9 mouse cellular contexts compared by ENCODE assay signal in genomic region chr1:88134457-88135011, GRCm38 (mm10). TPM values are rescaled to one million over a fixed set of nuclear protein-coding genes. Genes with fewer than 3 reads are reported as not detected.
A peak's percentile ranks its signal among the peaks of the same experiment; 100 is the strongest.
DNase-seq lines count a peak whose midpoint lies in the region; ATAC-seq and TF ChIP-seq lines count a peak whose summit lies in the region.
"Not testable (repeated sequence)": the region's sequence is repeated elsewhere in the genome, so short reads cannot be mapped to it uniquely, and the experiment has no call there.
"Had no signal": no experiment of that assay in that cellular context is flagged by ENCODE, and none has a peak within 500 bp of the region (broad histone marks: within the 10 kb centered on the region; RNA-seq: fewer than 3 reads in every experiment).

Ugt1a6a (plus strand) TSS chr1:88134809.

- not testable (repeated sequence) for H3K4me2 ChIP-seq in forebrain, embryonic 15.5 days (replicated peaks); kidney, embryonic 16.5 days (replicated peaks; ENCODE audit: low read depth, low read length); lung, embryonic 14.5 days; midbrain, embryonic 15.5 days
- peak within 1 kb of the TSS; percentile 20; the same call in 1 of the 2 replicates for H3K4me2 ChIP-seq in stomach, embryonic 16.5 days (ENCODE audit: low read depth, low read length)

- H3K27me3 ChIP-seq in forebrain, embryonic 15.5 days; kidney, embryonic 16.5 days (ENCODE audit: insufficient read depth, low read length); lung, embryonic 14.5 days (ENCODE audit: insufficient read depth, low read length); midbrain, embryonic 15.5 days (replicated peaks); stomach, embryonic 16.5 days (ENCODE audit: control insufficient read depth, insufficient read depth, low read length): not testable (repeated sequence)

- ATAC-seq in forebrain, embryonic 15.5 days (replicated peaks), result peak; percentile 72
- ATAC-seq in kidney, embryonic 16.5 days (ENCODE audit: low FRiP score, low TSS enrichment), result 0 out of 2 replicates have a peak, but pooled peaks have one; percentile 56
- peak; percentile 56; the same call in 1 of the 2 replicates for ATAC-seq in lung, embryonic 14.5 days (ENCODE audit: insufficient read depth)
- ATAC-seq in midbrain, embryonic 15.5 days (replicated peaks), result not testable (repeated sequence)
- peak; percentile 75 for ATAC-seq in stomach, embryonic 16.5 days (ENCODE audit: insufficient read depth, low FRiP score)

- not testable (repeated sequence) for TF ChIP-seq POLR2A in bone marrow macrophage, adult 2 months (IDR thresholded peaks at IDR 0.05; ENCODE audit: borderline replicate concordance, low read depth, low read length)

- intact Hi-C loops in heart, postnatal 36 days (cut with DNase I), result not testable (repeated sequence)

- not testable (repeated sequence) for H3K9ac ChIP-seq in forebrain, embryonic 15.5 days (replicated peaks); kidney, embryonic 16.5 days (replicated peaks; ENCODE audit: low read length); lung, embryonic 14.5 days; midbrain, embryonic 15.5 days; stomach, embryonic 16.5 days (ENCODE audit: low read length)

- DNase-seq in 3134 (ENCODE audit: extremely low read depth, insufficient read length, low spot score), result peak; percentile 44
- peak; percentile 26 to 38 for DNase-seq in heart, postnatal 36 days
- DNase-seq in lung, embryonic 14.5 days, result peak; percentile 14

- peaks cover 44% of the 10 kb centered on the region for H3K4me1 ChIP-seq in bone marrow macrophage, adult 2 months (ENCODE audit: control insufficient read depth, insufficient read depth, low read length)
- H3K4me1 ChIP-seq in forebrain, embryonic 15.5 days; lung, embryonic 14.5 days (ENCODE audit: insufficient read depth); midbrain, embryonic 15.5 days; stomach, embryonic 16.5 days (ENCODE audit: control insufficient read depth, insufficient read depth, low read length): not testable (repeated sequence)
- H3K4me1 ChIP-seq in kidney, embryonic 16.5 days (ENCODE audit: insufficient read depth, low read length), result peaks cover 13% of the 10 kb centered on the region

- peak within 1 kb of the TSS; percentile 87 for H3K27ac ChIP-seq in bone marrow macrophage, adult 2 months (ENCODE audit: insufficient read depth, low read depth, low read length)
- peak within 1 kb of the TSS; percentile 25; the same call in 1 of the 2 replicates for H3K27ac ChIP-seq in forebrain, embryonic 15.5 days (replicated peaks)
- H3K27ac ChIP-seq in kidney, embryonic 16.5 days (ENCODE audit: low read length), result peak within 1 kb of the TSS; percentile 75
- not testable (repeated sequence) for H3K27ac ChIP-seq in lung, embryonic 14.5 days (ENCODE audit: low read depth)
- 0 out of 2 replicates have a peak within 1 kb of the TSS, but pooled peaks have one; percentile 42 for H3K27ac ChIP-seq in midbrain, embryonic 15.5 days
- peak within 1 kb of the TSS; percentile 73 for H3K27ac ChIP-seq in stomach, embryonic 16.5 days (ENCODE audit: low read length)

- peak within 1 kb of the TSS; percentile 32 for H3K4me3 ChIP-seq in bone marrow macrophage, adult 2 months (ENCODE audit: insufficient read depth, low read length)
- H3K4me3 ChIP-seq in forebrain, embryonic 15.5 days; kidney, embryonic 16.5 days (ENCODE audit: low read length); lung, embryonic 14.5 days (ENCODE audit: low read depth, low read length); midbrain, embryonic 15.5 days: not testable (repeated sequence)
- peak within 1 kb of the TSS; percentile 4 for H3K4me3 ChIP-seq in stomach, embryonic 16.5 days (replicated peaks; ENCODE audit: low read length)

- WGBS in forebrain, embryonic 15.5 days, result 21% methylated on average over 5 of the region's 5 CpGs
- 35% methylated on average over 5 of the region's 5 CpGs for WGBS in kidney, embryonic 16.5 days
- WGBS in lung, embryonic 14.5 days, result 38% methylated on average over 5 of the region's 5 CpGs
- WGBS in midbrain, embryonic 15.5 days, result 48% methylated on average over 5 of the region's 5 CpGs
- WGBS in stomach, embryonic 16.5 days, result 26% methylated on average over 5 of the region's 5 CpGs

- H3K36me3 ChIP-seq in forebrain, embryonic 15.5 days; kidney, embryonic 16.5 days (ENCODE audit: insufficient read depth, low read length); lung, embryonic 14.5 days (ENCODE audit: insufficient read depth); midbrain, embryonic 15.5 days (replicated peaks); stomach, embryonic 16.5 days (ENCODE audit: control insufficient read depth, insufficient read depth, low read length): not testable (repeated sequence)

- H3K9me3 ChIP-seq in forebrain, embryonic 15.5 days; kidney, embryonic 16.5 days (ENCODE audit: low read length); lung, embryonic 14.5 days (ENCODE audit: low read depth, low read length); midbrain, embryonic 15.5 days; stomach, embryonic 16.5 days (replicated peaks; ENCODE audit: control insufficient read depth, low read length): not testable (repeated sequence)

- not testable (repeated sequence) for TF ChIP-seq CTCF in bone marrow macrophage, adult 2 months (IDR thresholded peaks at IDR 0.05; ENCODE audit: low read depth, low read length); lung, embryonic 14.5 days (IDR thresholded peaks at IDR 0.05; ENCODE audit: low read depth)

RNA-seq across cellular contexts. Expression of gene Ugt1a6a, which starts in this region (rescaled TPM):
- polyA plus RNA-seq in bone marrow macrophage, adult 2 months (2012; ENCODE audit: insufficient read depth, insufficient read length, missing spikeins), result 34.0 and 62.4 TPM in 2 replicates
- 2.3 and 4.4 TPM in 2 replicates for polyA plus RNA-seq in forebrain, embryonic 15.5 days (2015; fragmentation: Nextera tagmentation; extraction: Ambion mirVana)
- total RNA-seq in heart, postnatal 36 days (2021), result 1 to 10 TPM; 4.0 to 4.1 TPM
- polyA plus RNA-seq in kidney, embryonic 16.5 days (2015; fragmentation: Nextera tagmentation; extraction: Ambion mirVana), result 6.0 and 6.7 TPM in 2 replicates
- 0.96 and 1.2 TPM in 2 replicates for polyA plus RNA-seq in lung, embryonic 14.5 days (2014; fragmentation: Nextera tagmentation; extraction: Ambion mirVana)
- polyA plus RNA-seq in midbrain, embryonic 15.5 days (2015; fragmentation: Nextera tagmentation; extraction: Ambion mirVana), result 1.2 and 1.5 TPM in 2 replicates
- 35.4 and 45.7 TPM in 2 replicates for polyA plus RNA-seq in stomach, embryonic 16.5 days (2015; fragmentation: Nextera tagmentation; extraction: Ambion mirVana)
- polyA plus RNA-seq: heart, embryonic 11.5 days had no signal
